Mouse (Mus musculus): ENCODE results near the gene Large1. TPM values are rescaled to one million over a fixed set of nuclear protein-coding genes. Genes with fewer than 3 reads are reported as not detected.
"Not testable (repeated sequence)": the region's sequence is repeated elsewhere in the genome, so short reads cannot be mapped to it uniquely, and the experiment has no call there.

The Large1 gene
- total RNA-seq (2012; rRNA removed) = not detected in 2 replicates
- not detected for polyA plus RNA-seq (2012; ENCODE audit: insufficient read depth in 1 of 2, insufficient read length in 2 of 2, low read depth in 1 of 2, low replicate concordance in 2 of 2, missing spikeins in 1 of 2)

GRCm38 (mm10) chr8:73353108-73353793 lies at the start of gene Large1:
TSS of gene Large1 (minus strand) at chr8:73353540.
- H3K79me2 ChIP-seq (ENCODE audit: control insufficient read depth, insufficient read depth, low read length, poor library complexity) = no peaks in the 10 kb centered on the region
- DNase-seq (ENCODE audit: low read depth, low spot score) = no peak
- H3K4me1 ChIP-seq (ENCODE audit: control insufficient read depth in 1 of 2, insufficient read depth in 2 of 2, low read length in 2 of 2) = no peaks in the 10 kb centered on the region
- H3K27ac ChIP-seq (ENCODE audit: control insufficient read depth, low read depth, low read length) = no peak within 1 kb of the TSS
- TF ChIP-seq MYB (IDR thresholded peaks at IDR 0.05; ENCODE audit: low read depth, low read length) = no peak
- no peak for TF ChIP-seq POLR2AphosphoS2 (IDR thresholded peaks at IDR 0.05; ENCODE audit: low read length)
- no peak for TF ChIP-seq TCF12 (IDR thresholded peaks at IDR 0.05; ENCODE audit: low read depth, low read length)
- TF ChIP-seq E2F4 (IDR thresholded peaks at IDR 0.05; ENCODE audit: borderline replicate concordance, low read depth, low read length) = no peak
- TF ChIP-seq MAX (IDR thresholded peaks at IDR 0.05; ENCODE audit: low read length) = no peak
- no peak for TF ChIP-seq POLR2AphosphoS5 (IDR thresholded peaks at IDR 0.05; ENCODE audit: borderline replicate concordance, low read depth, low read length)
- TF ChIP-seq TBP (IDR thresholded peaks at IDR 0.05; ENCODE audit: low read depth, low read length) = no peak
- TF ChIP-seq USF2 (IDR thresholded peaks at IDR 0.05; ENCODE audit: borderline replicate concordance in 1 of 2, insufficient read depth in 1 of 2, low read depth in 1 of 2, low read length in 2 of 2) = no peak
- no peak for TF ChIP-seq HCFC1 (IDR thresholded peaks at IDR 0.05; ENCODE audit: low read depth, low read length)
- no peak for TF ChIP-seq POLR2A (IDR thresholded peaks at IDR 0.05; ENCODE audit: control insufficient read depth in 1 of 2, insufficient read depth in 1 of 2, low read depth in 1 of 2, low read length in 2 of 2, poor library complexity in 1 of 2)
- TF ChIP-seq ZNF384 (IDR thresholded peaks at IDR 0.05; ENCODE audit: low read depth, low read length) = no peak
- no peak for TF ChIP-seq MAZ (IDR thresholded peaks at IDR 0.05; ENCODE audit: low read depth, low read length)
- TF ChIP-seq NELFE (IDR thresholded peaks at IDR 0.05; ENCODE audit: low read depth, low read length) = no peak
- no peak for TF ChIP-seq KAT2A (conservative IDR thresholded peaks at IDR 0.05; ENCODE audit: low read depth, low read length)
- TF ChIP-seq NRF1 (IDR thresholded peaks at IDR 0.05; ENCODE audit: insufficient read depth, low read depth, low read length, poor library complexity, severe bottlenecking) = no peak
- TF ChIP-seq ZMIZ1 (IDR thresholded peaks at IDR 0.05; ENCODE audit: low read depth, low read length) = no peak
- no peak for TF ChIP-seq ZKSCAN1 (IDR thresholded peaks at IDR 0.05; ENCODE audit: low read depth, low read length)
- no peak for TF ChIP-seq TAL1 (IDR thresholded peaks at IDR 0.05; ENCODE audit: low read length)
- TF ChIP-seq CTCF (IDR thresholded peaks at IDR 0.05 in 2 of 3, conservative IDR thresholded peaks at IDR 0.05 in 1 of 3; ENCODE audit: control insufficient read depth in 1 of 3, insufficient read depth in 1 of 3, low read depth in 2 of 3, low read length in 3 of 3, poor library complexity in 1 of 3, severe bottlenecking in 1 of 3) = no peak
- H3K4me3 ChIP-seq (ENCODE audit: control insufficient read depth in 1 of 2, insufficient read depth in 1 of 2, low read depth in 2 of 2, low read length in 2 of 2) = no peak within 1 kb of the TSS
- no peaks in the 10 kb centered on the region for H3K27me3 ChIP-seq (ENCODE audit: control insufficient read depth in 1 of 2, insufficient read depth in 2 of 2, low read length in 2 of 2)
- H3K9me3 ChIP-seq (replicated peaks; ENCODE audit: insufficient read depth, low read length) = no peaks in the 10 kb centered on the region
- no peak within 1 kb of the TSS for H3K9ac ChIP-seq (ENCODE audit: control insufficient read depth, low read depth, low read length, poor library complexity, severe bottlenecking)
- no peaks in the 10 kb centered on the region for H3K36me3 ChIP-seq (ENCODE audit: control insufficient read depth in 1 of 2, insufficient read depth in 2 of 2, low read length in 2 of 2)

- H3K4me3 ChIP-seq (ENCODE audit: control insufficient read depth in 1 of 2, insufficient read depth in 1 of 2, low read depth in 2 of 2, low read length in 2 of 2) = no peak overlapping the region
- TF ChIP-seq TBP (IDR thresholded peaks at IDR 0.05; ENCODE audit: low read depth, low read length) (no peak), KAT2A (conservative IDR thresholded peaks at IDR 0.05; ENCODE audit: low read depth, low read length) (no peak), ZMIZ1 (IDR thresholded peaks at IDR 0.05; ENCODE audit: low read depth, low read length) (no peak), TAL1 (IDR thresholded peaks at IDR 0.05; ENCODE audit: low read length) (no peak), ZC3H11A (IDR thresholded peaks at IDR 0.05; ENCODE audit: low read depth, low read length) (no peak), ELF1 (IDR thresholded peaks at IDR 0.05; ENCODE audit: low read depth, low read length) (no peak), ZNF384 (IDR thresholded peaks at IDR 0.05; ENCODE audit: low read depth, low read length) (no peak), MAZ (IDR thresholded peaks at IDR 0.05; ENCODE audit: low read depth, low read length) (no peak), RAD21 (IDR thresholded peaks at IDR 0.05; ENCODE audit: low read depth, low read length) (no peak), MAX (IDR thresholded peaks at IDR 0.05; ENCODE audit: low read length) (no peak), POLR2A (IDR thresholded peaks at IDR 0.05; ENCODE audit: control insufficient read depth in 1 of 2, insufficient read depth in 1 of 2, low read depth in 1 of 2, low read length in 2 of 2, poor library complexity in 1 of 2) (no peak)
These were observed 47.0 kb upstream of the Large1 start for GRCm38 (mm10) chr8:73400343-73400742.

GRCm38 (mm10) chr8:73373001-73373400 lies 19.7 kb upstream of the Large1 start:
- H3K36me3 ChIP-seq (ENCODE audit: control insufficient read depth in 1 of 2, insufficient read depth in 2 of 2, low read length in 2 of 2); H3K4me3 ChIP-seq (ENCODE audit: control insufficient read depth in 1 of 2, insufficient read depth in 1 of 2, low read depth in 2 of 2, low read length in 2 of 2); H3K27ac ChIP-seq (ENCODE audit: control insufficient read depth, low read depth, low read length); DNase-seq (ENCODE audit: low read depth, low spot score); H3K79me2 ChIP-seq (ENCODE audit: control insufficient read depth, insufficient read depth, low read length, poor library complexity); H3K9me3 ChIP-seq (replicated peaks; ENCODE audit: insufficient read depth, low read length); H3K9ac ChIP-seq (ENCODE audit: control insufficient read depth, low read depth, low read length, poor library complexity, severe bottlenecking); H3K27me3 ChIP-seq (ENCODE audit: control insufficient read depth in 1 of 2, insufficient read depth in 2 of 2, low read length in 2 of 2); H3K4me1 ChIP-seq (ENCODE audit: control insufficient read depth in 1 of 2, insufficient read depth in 2 of 2, low read length in 2 of 2): not testable (repeated sequence)

More at GRCm38 (mm10) chr8:73400343-73400742, 47.0 kb upstream of the Large1 start:
- H3K36me3 ChIP-seq (ENCODE audit: control insufficient read depth in 1 of 2, insufficient read depth in 2 of 2, low read length in 2 of 2) = no peaks in the 10 kb centered on the region
- no peak overlapping the region for H3K9ac ChIP-seq (ENCODE audit: control insufficient read depth, low read depth, low read length, poor library complexity, severe bottlenecking)
- H3K9me3 ChIP-seq (replicated peaks; ENCODE audit: insufficient read depth, low read length) = no peaks in the 10 kb centered on the region
- H3K27me3 ChIP-seq (ENCODE audit: control insufficient read depth in 1 of 2, insufficient read depth in 2 of 2, low read length in 2 of 2) = no peaks in the 10 kb centered on the region
- H3K27ac ChIP-seq (ENCODE audit: control insufficient read depth, low read depth, low read length) = no peak overlapping the region
- no peaks in the 10 kb centered on the region for H3K4me1 ChIP-seq (ENCODE audit: control insufficient read depth in 1 of 2, insufficient read depth in 2 of 2, low read length in 2 of 2)
- no peaks in the 10 kb centered on the region for H3K79me2 ChIP-seq (ENCODE audit: control insufficient read depth, insufficient read depth, low read length, poor library complexity)
- DNase-seq (ENCODE audit: low read depth, low spot score) = no peak

Measured in MEL (cell line).